Mouse (Mus musculus): ENCODE measurements at regions not wholly inside any gene's neighbourhood (a gene's known extent, or its start where the extent isn't known, plus 50 kb on each side); places are given as distances from the start of the nearest gene placed in this dataset.

- TF ChIP-seq CTCF (IDR thresholded peaks at IDR 0.05; ENCODE audit: extremely low read depth, insufficient read depth, insufficient read length, insufficient replicate concordance) (no peak), POLR2A (IDR thresholded peaks at IDR 0.05; ENCODE audit: low read depth, low read length) (no peak)
Measured at GRCm38 (mm10) chr2:17858326-17858725, 127.1 kb upstream of the Nebl start.
